Mouse (Mus musculus) neural tube, embryonic 12.5 days (tissue): Measurements from ENCODE around the gene Derl2. TPM values are rescaled to one million over a fixed set of nuclear protein-coding genes. Genes with fewer than 3 reads are reported as not detected.

Experiments
- polyA plus RNA-seq: library from polyadenylated mRNA; unstranded; fragments of >200 nt; fragmentation: Nextera tagmentation; extraction: Ambion mirVana; gene quantifications from 2 replicates; pipeline ENCODE4 v1.2.1, GENCODE M21; 2016

The Derl2 gene
- polyA plus RNA-seq, 1 experiment from 2014 or later = 38.1 TPM

Other genes with a start within 250 kb of the Derl2 start
- not detected in 2 replicates for gene Scimp, start 207.3 kb downstream of the Derl2 start, polyA plus RNA-seq
- 58.7 and 62.1 TPM in 2 replicates for gene Rabep1, start 175.1 kb downstream of the Derl2 start, polyA plus RNA-seq
- gene Nup88, start 49.9 kb downstream of the Derl2 start, polyA plus RNA-seq = 142 and 150 TPM in 2 replicates
- gene Rpain, start 49.6 kb downstream of the Derl2 start, polyA plus RNA-seq = 69.7 and 73.0 TPM in 2 replicates
- 210 and 223 TPM in 2 replicates for gene C1qbp, start 36.8 kb downstream of the Derl2 start, polyA plus RNA-seq
- 17.3 and 18.0 TPM in 2 replicates for gene Dhx33, start 15.4 kb downstream of the Derl2 start, polyA plus RNA-seq
- 43.3 and 45.0 TPM in 2 replicates for gene Mis12, start 230 bp downstream of the Derl2 start, polyA plus RNA-seq
- 399 and 411 TPM in 2 replicates for gene 6330403K07Rik, start 13.7 kb upstream of the Derl2 start, polyA plus RNA-seq
- gene Nlrp1a, start 124.9 kb upstream of the Derl2 start, polyA plus RNA-seq = 0.11 TPM in 1 of 2 replicates, not detected in the other
- gene Nlrp1b, start 210.9 kb upstream of the Derl2 start, polyA plus RNA-seq = 0.11 TPM in 1 of 2 replicates, not detected in the other